Mouse (Mus musculus) layer of hippocampus, adult 11-12 months (tissue): Measurements from ENCODE around the gene Pik3r1.

Experiments used
- DNase-seq: peaks from one replicate; pipeline ENCODE4 v3.0.0; 2022; ENCODE audit warnings: low spot score

The Pik3r1 gene

DNA sequence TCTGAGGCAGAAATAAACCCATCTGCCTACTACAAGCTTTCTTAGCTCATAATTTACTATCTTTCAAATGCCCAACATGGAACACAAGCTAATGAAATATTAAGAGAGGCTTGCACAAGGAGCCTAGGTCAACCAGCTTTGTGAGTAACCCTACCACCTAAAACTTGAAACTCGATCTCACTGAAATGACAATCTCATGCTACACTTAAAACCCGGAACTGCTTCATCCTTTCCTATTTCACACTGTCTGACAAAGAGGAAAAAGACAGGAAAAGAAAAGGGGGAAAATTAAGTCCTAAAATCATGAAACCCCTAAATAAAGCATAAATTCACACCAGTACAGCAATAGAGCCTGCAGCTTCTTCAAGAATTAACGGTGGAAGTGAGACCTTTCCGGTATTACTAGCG is 1.4 kb downstream of the Pik3r1 start:
- no peak for DNase-seq

DNA sequence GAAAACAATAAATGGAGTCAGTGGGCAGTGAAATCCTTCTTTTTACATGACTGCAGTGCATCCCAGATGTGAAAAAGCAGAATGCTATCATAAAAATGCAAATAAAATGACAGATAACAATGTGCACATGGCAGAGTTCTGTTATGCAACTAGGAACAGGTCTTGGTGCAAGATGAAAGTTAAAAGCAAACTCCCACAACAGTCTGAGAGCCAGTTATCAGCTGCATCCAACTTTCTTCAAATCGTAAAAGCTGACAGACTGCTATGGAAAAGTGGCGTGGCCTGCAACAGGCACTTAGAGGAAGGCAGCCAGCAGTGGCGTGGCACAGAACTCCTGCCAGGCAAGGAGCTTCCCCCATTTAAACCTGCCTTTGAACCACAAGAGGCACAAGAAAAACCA is 2.0 kb downstream of the Pik3r1 start:
- no peak for DNase-seq

DNA sequence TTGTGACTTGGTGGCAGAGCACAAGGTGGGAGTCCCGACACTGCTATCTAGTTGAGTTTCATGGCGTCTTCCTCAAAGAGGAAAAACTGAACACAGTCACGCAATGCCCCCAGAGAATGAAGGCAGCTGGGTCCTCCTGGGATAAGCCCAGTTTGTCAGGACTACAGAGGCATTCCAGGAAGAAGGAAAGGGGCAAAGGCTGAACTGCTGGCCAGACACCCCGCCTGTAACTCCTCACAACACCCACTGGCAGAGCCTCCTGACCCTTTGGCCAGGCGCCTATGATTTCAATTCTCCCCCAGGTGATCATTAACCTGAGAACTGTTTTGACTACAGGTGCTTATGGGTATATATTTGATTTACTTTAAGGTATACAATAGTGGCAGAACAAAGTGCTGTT is 3.9 kb downstream of the Pik3r1 start:
- no peak for DNase-seq

DNA sequence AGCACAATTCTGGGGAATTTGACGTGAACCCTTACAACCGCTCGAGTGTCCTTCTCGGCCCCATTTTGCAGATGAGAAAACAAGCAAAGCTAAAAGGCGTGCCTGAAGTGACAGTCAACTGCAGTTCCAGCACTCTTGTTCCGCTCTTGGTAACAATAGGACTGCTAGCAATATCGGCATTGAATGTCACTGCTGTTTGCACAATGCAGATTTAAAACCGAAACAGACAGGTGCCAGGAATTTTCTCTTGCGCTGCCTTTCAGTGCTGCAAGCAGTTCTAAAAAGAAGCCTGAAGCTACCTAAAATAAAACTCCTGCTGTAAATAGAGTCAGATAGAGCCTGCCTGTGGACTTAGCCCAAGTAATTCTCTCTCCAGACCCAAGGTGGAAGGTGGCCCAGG is 4.3 kb downstream of the Pik3r1 start:
- DNase-seq = no peak

DNA sequence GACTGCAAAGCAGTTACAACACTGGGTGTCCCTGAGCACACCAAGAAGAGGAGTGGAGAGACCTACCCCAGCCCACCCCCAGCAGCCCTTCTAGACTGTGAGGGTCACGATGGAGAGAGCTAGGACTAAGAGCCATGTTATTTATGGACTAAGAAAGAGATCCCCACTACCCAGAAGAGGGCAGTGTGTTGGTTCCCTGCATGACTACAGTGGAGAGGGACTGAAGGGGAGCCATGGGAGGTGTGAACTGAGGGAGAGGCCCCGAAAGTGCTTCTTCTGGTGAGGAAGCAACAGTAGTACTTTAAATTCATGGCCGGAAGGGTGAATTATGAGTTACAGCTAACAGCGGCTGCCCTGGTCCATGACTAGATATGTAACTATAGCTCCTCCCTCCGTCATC is 4.9 kb downstream of the Pik3r1 start:
- DNase-seq = no peak

DNA sequence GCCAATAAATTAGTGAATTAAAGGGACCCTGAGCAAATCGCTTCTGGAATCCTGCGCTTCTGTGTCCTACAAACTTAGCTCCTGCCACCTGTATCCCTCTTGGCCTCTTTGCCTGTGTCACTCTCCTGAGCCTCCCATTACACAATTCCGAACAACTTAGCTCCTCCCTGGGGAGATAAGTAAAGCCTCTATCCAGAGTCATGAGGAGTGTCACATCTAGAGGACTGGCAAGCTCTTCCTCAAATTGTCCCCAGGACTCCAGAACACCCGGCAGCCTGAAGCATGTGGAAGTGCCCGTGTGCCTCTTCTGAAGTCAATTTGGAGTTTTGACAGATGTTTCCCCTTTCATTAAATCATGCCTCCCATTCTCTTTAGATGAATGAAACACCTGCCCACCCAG is 6.4 kb downstream of the Pik3r1 start:
- DNase-seq = no peak

DNA sequence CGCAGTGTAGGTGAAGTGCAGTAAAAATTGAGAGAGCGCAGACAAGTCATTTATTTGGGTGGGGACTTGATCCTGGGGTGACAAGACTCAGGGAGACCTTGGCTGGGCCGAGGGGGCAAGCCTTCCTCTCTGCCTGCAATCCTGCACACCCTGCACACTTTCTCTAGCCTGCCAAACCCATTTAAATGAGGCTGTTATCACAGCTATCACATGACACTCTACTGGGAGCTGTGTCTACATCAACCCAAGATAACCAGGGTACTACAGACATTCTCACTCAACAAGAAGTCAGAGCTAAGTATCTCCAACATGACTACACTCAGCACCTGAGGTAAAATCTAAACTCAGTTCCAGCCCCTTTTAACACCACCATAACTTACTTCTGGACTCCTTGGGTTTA is 7.1 kb downstream of the Pik3r1 start:
- DNase-seq = no peak

DNA sequence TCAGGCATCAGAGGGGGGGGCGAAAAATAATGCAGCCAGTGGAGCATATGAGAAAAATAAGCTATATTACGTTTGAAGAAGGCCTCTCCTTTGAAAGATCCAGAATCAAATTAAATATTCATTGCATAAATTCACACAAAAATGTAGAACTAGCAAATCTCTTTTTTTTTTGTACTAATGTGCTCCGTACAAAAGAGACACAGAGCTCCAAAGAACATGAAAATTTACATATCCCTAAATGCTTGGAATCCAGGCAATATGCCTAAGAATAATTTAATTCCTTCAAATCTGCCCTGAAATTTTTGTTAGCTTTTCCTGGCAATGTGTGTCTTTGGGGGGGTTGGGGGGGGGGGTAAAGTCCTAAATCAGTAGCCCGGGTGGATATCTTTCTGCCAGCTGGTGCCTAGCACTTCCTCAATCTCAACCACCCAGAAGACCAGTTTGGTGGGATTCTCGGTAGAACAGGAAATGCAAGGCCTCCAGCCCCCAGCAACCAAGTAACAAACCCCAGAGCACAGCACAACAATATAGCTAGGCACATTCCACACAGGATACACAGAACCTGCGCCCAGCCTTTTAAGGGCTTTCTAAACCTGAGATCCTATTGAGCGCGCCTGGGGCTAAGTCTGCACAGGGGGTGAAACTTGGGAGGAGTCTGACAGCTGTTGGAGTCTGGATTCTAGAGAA is 7.9 kb downstream of the Pik3r1 start:
- no peak for DNase-seq

DNA sequence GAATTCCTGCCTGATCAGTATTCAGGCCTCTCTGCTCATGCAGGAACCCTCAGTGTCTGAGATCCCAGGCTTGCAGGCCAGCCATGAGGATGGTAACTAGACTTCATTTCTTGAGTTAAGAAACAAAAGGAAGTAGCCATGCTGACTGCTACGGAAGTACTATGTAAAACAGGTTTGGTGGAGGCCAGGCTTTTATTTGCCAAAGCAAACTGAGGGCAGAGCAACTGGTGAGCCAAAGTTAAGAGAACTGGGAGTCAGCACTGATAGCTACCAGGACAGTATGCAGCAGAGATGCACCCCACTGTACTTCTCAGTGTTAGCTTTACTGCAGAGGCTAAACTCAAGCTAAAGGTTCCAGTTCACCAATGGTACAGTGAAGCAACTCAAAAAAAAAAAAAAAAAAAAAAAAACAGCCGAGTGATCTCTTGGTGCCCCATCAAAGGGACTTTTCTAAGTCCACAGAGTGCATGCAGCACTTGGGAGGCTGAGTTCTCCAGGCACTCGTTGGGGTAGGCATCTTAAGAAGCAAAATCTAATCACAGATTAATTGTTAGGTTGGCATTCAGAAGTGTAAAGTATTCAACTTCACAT is 8.6 kb downstream of the Pik3r1 start:
- DNase-seq = no peak

DNA sequence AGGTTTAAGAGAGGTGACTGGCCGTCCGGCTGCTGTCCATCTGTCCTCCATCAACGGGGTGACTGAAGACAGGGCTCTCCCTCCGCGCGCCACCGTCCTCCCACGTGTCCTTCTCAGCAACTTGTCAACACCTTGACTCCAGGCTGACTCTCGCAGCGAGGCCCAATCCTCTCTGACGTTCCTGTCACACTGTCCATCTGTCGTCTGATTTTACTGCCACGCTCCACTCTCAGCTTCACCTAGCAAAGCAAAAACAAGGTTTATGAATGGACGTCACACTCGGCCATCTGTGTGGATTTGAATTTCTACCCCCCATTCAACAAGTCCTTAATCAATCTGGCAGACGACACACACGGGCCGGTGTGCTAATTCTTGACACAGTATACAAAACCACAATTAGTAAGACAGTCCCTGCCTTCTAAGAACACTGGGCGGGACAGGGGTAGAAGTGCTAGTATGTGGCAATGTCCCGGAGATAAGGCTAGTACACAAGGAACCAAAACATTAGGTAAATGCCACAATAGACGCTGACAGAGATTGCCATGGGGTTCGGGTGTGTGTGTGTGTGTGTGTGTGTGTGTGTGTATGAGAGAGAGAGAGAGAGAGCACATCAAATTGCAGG is 10.1 kb downstream of the Pik3r1 start:
- no peak for DNase-seq

DNA sequence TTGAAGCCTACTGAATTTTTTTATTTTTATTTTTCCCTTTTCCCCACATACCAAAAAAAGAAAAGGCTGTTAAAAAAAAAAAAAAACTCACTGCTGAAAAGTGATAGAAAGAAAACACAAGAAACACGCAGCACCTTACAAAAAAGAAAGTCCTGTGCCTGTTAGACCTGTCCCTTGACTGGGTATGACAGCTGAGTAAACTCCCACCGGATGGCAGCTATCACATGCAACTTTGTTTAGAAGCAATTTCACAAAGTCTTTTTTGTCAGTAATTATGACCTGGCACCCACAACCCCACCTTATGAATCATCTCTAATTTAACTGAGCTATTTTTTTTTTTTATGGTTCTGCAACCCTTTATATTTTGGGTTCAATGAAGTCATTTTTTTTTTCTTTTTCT is 12.8 kb downstream of the Pik3r1 start:
- DNase-seq = no peak

DNA sequence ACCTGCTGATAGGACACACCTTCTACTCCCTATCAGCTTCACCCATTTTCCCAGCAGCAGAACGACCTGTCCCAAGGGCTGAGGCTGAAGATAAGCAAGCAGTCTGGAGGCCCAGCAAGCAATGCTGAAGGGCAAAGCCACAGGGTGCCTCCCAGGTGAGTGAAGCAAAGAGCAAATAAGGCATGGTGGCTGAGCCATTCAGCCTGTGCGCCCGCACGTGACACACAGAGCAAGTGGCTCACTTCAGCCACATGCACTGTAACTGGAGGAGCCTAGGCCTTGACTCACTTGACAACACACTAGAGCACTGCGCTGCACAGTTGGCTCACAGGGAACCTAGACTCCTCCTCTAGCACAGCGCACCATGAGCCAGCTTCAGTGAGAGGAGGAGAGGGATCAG is 14.4 kb downstream of the Pik3r1 start:
- DNase-seq = no peak

DNA sequence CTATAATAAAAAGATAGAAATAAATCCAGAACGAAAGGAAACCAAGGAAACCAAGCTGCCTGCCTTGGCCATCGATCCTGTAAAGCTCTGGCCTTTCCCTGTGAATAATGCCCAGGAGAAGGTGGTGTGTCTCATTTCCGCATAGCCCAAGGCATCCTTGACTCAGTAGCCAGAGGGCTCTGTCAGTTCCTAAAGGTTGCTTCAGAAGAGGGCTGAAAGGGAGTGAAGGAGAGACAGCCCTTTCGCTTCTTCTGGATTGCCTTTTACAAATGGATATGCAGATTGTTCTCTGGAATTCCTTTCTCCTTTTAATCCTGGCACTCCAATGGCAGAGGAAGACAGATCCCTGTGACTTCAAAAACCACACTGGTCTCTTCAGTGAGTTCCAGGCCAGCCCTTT is 16.2 kb downstream of the Pik3r1 start:
- no peak for DNase-seq

DNA sequence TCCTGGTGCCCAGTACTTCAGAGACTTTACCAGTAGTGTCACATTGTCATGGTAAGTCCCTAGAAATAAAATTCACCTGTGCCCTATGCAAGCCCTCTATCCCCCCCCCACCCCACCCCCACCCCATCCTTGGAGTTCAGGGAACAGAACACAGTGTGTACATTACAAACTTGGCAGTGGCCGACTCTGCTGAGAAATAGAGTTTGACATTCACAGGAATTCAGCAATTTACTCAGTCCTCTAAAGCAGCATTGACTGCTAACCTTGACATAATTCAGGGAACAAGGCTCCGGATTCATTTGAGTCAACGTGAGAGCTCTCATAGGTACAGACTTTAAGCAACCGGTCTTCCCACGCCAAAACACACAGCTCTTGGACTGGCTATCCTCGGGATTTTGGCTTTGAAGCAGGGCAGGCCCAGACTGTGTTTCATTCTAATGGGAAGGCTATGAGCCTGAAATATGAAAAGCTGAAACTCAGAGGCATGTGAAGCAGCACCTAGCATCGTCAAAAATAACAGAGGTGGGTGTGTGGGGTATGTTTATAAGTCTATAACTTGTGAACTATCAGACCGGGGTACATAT is 21.9 kb downstream of the Pik3r1 start:
- no peak for DNase-seq

DNA sequence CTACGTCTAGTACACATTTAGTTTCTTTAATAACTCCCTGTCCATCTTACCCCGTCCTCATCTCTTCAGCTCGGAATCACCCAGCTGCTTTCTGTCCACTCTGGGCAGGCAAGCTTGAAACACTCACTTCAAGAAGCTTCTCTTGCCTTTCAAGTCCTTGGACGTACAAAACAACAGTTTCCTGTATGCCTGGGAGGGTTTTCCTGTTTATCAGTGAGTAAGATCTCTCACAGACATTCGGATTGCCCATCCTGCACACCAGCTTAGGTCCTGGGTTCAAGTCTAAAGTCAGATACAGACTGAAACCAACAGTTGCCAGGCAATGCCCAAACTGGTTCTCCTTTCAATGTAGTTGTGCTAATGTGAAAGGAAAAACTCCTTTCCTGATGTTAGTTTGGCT is 23.1 kb downstream of the Pik3r1 start:
- DNase-seq = no peak

DNA sequence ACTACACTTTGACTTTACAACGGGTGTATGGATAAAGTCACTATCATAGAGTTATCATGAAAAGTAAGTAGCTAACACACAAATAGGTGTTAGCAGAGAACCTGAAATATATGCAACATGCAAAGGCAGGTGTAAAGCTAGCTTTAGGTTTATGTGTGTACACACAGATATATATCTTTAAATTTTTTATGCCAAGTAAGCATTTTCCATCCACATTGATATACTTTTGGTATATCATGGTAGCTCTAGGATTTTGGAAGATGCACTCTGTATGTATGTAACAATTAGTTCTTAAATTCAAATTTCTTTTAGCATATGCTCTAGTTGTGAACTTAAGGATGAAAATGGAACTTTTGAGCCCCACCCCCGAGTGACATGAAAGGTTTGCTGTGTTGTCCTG is 24.0 kb downstream of the Pik3r1 start:
- no peak for DNase-seq

DNA sequence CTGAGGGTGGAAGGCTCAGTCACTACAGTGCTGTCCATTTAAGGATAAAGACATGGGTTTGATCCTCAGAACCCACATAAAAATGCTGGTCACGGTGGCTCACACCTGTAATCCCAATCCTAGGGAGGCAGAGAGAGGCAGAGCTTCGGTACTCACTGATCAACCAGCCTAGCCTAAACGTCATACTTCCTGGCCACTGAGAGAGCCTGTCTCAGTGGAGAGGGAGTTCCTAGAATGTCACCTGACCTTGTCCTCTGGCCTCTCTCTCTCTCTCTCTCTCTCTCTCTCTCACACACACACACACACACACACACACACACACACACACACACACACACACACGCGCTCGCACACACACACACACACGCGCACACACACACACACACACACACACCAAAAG is 24.8 kb downstream of the Pik3r1 start:
- no peak for DNase-seq

DNA sequence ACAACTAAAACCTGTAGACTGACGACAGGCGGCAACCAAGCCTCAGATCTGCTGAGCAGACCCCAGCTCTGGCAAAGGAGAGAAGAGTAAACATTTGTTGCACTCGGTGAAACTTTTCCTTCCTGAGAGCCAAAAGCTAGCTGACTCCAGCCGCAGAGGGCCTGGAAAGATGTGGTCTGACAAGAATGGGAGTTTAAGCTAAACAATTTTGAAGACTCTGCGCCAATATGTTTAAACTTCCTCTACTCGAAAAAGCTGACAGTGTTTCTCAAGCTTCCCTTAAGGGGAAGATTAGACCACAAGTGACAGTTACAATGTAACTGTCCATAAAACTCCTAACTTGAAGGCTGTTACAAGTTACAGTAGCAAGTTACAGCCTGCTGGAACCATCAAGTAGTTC is 25.4 kb downstream of the Pik3r1 start:
- no peak for DNase-seq

DNA sequence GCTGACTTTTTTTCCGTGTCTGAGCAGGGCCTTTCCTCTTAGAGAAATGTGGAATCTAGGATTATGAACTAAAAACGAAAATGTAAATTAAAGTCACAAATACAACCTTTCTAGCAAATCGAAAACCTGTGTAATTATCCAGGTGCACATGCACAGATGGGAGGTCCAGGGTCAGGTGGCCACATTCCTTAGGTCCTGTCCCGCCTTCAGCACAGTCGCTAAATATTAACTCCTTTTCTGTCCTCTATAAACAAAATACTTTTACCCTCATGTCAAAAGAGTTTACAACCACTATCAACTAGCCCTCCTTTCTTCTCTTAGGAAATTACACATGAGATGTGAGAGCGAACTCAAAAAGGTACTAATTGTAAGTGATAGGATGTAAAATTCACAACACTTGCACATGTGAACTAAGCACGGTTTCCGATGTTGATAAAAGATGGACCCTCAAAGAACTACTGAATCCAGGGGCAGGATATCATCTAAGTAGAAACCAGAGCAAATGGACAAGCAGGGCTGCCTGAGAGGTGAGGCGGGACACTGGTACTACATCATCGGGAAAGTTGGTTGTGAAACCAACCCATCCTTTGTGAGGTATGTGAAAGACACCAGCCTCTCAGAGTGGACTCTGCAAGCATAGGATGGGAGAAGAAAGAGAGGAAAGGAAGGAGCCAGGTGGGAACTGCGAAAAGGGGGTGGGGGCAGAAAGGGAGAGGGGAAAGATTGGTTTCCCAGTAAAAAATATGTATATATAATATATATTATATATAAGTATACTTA is 26.3 kb downstream of the Pik3r1 start:
- DNase-seq = no peak

DNA sequence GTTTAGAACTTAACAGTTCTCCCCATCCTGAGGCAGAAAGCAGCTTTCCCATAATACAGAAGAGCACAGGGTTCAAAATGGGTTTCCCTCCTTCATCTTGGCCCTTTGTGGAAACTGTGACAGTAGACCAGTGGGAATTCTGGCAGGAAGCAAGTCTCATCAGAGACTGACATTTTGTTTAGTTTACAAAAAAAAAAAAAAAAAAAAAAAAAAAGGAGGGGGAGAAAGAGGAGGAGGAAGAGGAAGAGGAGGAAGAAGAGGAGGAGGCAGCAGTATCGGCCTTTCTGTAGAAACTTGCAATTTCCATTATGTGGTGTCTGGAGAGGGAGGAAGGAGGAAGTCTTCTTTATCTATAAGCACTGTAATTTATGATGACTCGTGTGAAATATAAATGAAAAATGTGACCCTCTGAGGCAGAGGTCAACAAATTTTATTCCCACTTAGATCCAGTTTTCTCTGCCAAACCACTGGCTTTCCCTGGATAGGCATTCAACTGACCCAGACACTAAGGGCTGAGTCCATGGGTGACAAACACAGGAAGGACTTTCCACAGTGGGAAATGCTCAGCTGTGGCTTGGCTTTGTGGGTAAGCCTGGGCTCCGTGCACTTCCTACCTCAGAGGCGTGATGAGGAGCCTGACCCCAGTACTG is 28.2 kb downstream of the Pik3r1 start:
- DNase-seq = no peak

DNA sequence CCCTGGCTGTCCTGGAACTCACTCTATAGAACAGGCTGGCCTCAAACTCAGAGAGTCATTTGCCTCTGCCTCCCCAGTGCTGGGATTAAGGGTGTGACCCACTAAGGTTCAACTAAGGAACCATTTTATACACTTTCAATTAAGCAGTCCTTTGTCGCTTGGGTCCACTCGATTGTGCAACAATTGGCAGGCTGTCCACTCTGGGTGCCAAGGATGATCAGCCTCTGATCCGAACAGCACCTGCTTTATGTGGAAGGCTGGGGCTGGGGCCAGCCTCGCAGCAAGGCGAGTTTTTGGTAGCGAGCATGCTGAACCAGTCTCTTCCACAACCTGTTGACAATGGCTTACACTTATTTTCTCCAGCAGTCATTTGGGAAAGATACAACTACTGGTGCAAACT is 29.2 kb downstream of the Pik3r1 start:
- DNase-seq = peak; percentile 34
